Mouse (Mus musculus) CH12.LX (cell line): ENCODE data around the gene Mtfp1.

Experiments used
- CTCF ChIP-seq, 2 experiments: IDR thresholded peaks in 1 of 2; conservative IDR thresholded peaks in 1 of 2; 2 replicates each; pipeline ENCODE4 v1.5.1; 2011 to 2012; ENCODE audit warnings: low read depth in 2 of 2, low read length in 2 of 2, improper control_type of control experiment in 1 of 2, inconsistent platforms in 1 of 2, mild to moderate bottlenecking in 1 of 2, moderate library complexity in 1 of 2
- GABPA ChIP-seq: IDR thresholded peaks from 2 replicates; pipeline ENCODE4 v1.6.1; 2012; ENCODE audit warnings: low read depth, low read length, improper control_type of control experiment, inconsistent platforms; ENCODE audit not compliant: insufficient replicate concordance
- HCFC1 ChIP-seq: IDR thresholded peaks from 2 replicates; pipeline ENCODE4 v1.6.1; 2012; ENCODE audit warnings: low read depth, mild to moderate bottlenecking, inconsistent platforms, low read length, improper control_type of control experiment
- JUND ChIP-seq: conservative IDR thresholded peaks from 2 replicates; pipeline ENCODE4 v1.6.1; 2011; ENCODE audit warnings: low read depth, low read length, improper control_type of control experiment
- KAT2A ChIP-seq: IDR thresholded peaks from 2 replicates; pipeline ENCODE4 v1.6.1; 2012; ENCODE audit warnings: low read length, improper control_type of control experiment, inconsistent platforms; ENCODE audit not compliant: insufficient replicate concordance
- NRF1 ChIP-seq: IDR thresholded peaks from 2 replicates; pipeline ENCODE4 v1.6.1; 2014; ENCODE audit warnings: low read depth, mild to moderate bottlenecking, inconsistent platforms, low read length, improper control_type of control experiment, moderate library complexity
- RAD21 ChIP-seq: IDR thresholded peaks from 2 replicates; pipeline ENCODE4 v1.6.1; 2011; ENCODE audit warnings: low read depth, mild to moderate bottlenecking, low read length, improper control_type of control experiment, moderate library complexity
- TCF12 ChIP-seq: IDR thresholded peaks from 2 replicates; pipeline ENCODE4 v1.6.1; 2014; ENCODE audit warnings: low read depth, mild to moderate bottlenecking, inconsistent platforms, low read length, improper control_type of control experiment
- USF2 ChIP-seq: conservative IDR thresholded peaks from 2 replicates; pipeline ENCODE4 v1.6.1; 2011; ENCODE audit warnings: low read depth, low read length, improper control_type of control experiment

GRCm38 (mm10) chr11:4083316-4084078 lies 11.7 kb downstream of the Mtfp1 start:
- peak; percentile 34; the same call in 1 of the 2 replicates for TF ChIP-seq TCF12
- TF ChIP-seq USF2: no peak
- TF ChIP-seq JUND: 0 out of 2 replicates have a peak, but pooled peaks have one; percentile 28
- TF ChIP-seq CTCF (conservative IDR thresholded peaks at IDR 0.05 in 1 of 2, IDR thresholded peaks at IDR 0.05 in 1 of 2; ENCODE audit: low read depth in 2 of 2, low read length in 2 of 2): peak; percentile 94 to 99
- no peak; the same call in none of the 2 replicates for TF ChIP-seq RAD21
- TF ChIP-seq NRF1: no peak
- TF ChIP-seq HCFC1: no peak
- TF ChIP-seq GABPA: no peak
- no peak for TF ChIP-seq KAT2A
